Mouse (Mus musculus) midbrain, postnatal 0 days (tissue): ENCODE measurements around the gene 0610040J01Rik. TPM values are rescaled to one million over a fixed set of nuclear protein-coding genes. Genes with fewer than 3 reads are reported as not detected.
"Not testable (repeated sequence)": the region's sequence is repeated elsewhere in the genome, so short reads cannot be mapped to it uniquely, and the experiment has no call there.

ENCODE experiments used
- ATAC-seq: fragments of 200-750 bp; cut with Nextera tagmentation; 2 replicates; pipeline ENCODE4 v1.8.0; 2017; ENCODE audit warnings: moderate number of reproducible peaks, mild to moderate bottlenecking, moderate TSS enrichment, moderate library complexity; ENCODE audit not compliant: low FRiP score
- DNase-seq: peaks from one replicate; pipeline ENCODE4 v3.0.0-alpha.2; 2015; ENCODE audit warnings: low spot score
- H3K27ac ChIP-seq: fragments of 300-500 bp; sonication (generic); 2 replicates; pipeline ENCODE4 v1.5.1; 2014; ENCODE audit warnings: low read depth, mild to moderate bottlenecking, low read length, mixed read lengths
- H3K27me3 ChIP-seq: fragments of 300-500 bp; sonication (generic); 2 replicates; pipeline ENCODE4 v1.6.1; 2014; ENCODE audit warnings: low read length, control low read depth, mixed read lengths; ENCODE audit not compliant: insufficient read depth
- H3K36me3 ChIP-seq: fragments of 300-500 bp; sonication (generic); 2 replicates; pipeline ENCODE4 v1.6.1; 2014; ENCODE audit warnings: low read length, control low read depth, mixed read lengths; ENCODE audit not compliant: insufficient read depth
- H3K4me1 ChIP-seq: fragments of 300-500 bp; sonication (generic); 2 replicates; pipeline ENCODE4 v1.6.1; 2014; ENCODE audit warnings: mild to moderate bottlenecking, control low read depth, antibody characterized with exemption, low read length, mixed read lengths; ENCODE audit not compliant: insufficient read depth
- H3K4me2 ChIP-seq: fragments of 300-500 bp; sonication (generic); 2 replicates; pipeline ENCODE4 v1.6.1; 2014; ENCODE audit warnings: low read depth, mild to moderate bottlenecking, low read length, mixed read lengths; ENCODE audit not compliant: poor library complexity, severe bottlenecking
- H3K4me3 ChIP-seq: fragments of 300-500 bp; sonication (generic); 2 replicates; pipeline ENCODE4 v1.5.1; 2014; ENCODE audit warnings: low read depth, mild to moderate bottlenecking, low read length, moderate library complexity
- H3K9ac ChIP-seq: fragments of 300-500 bp; sonication (generic); replicated peaks from 2 replicates; pipeline ENCODE4 v1.6.1; 2014; ENCODE audit warnings: mild to moderate bottlenecking, low read length, moderate library complexity, mixed read lengths; ENCODE audit not compliant: poor library complexity, severe bottlenecking
- H3K9me3 ChIP-seq: fragments of 300-500 bp; sonication (generic); 2 replicates; pipeline ENCODE4 v1.6.1; 2016; ENCODE audit warnings: low read length, control low read depth
- CTCF ChIP-seq: IDR thresholded peaks from 2 replicates; pipeline ENCODE4 v1.5.1; 2016; ENCODE audit warnings: antibody characterized with exemption, mild to moderate bottlenecking
- WGBS: fragments of 180-500 bp; shearing (Covaris S2); extraction: QIAGEN DNeasy Blood & Tissue Kit; methylation state at CpG from one replicate; pipeline ENCODE4 v1.1.7; 2014; 5-methylcytosine and 5-hydroxymethylcytosine counted together
- polyA plus RNA-seq: library from polyadenylated mRNA; unstranded; fragments of >200 nt; fragmentation: Nextera tagmentation; extraction: Ambion mirVana; gene quantifications from 2 replicates; pipeline ENCODE4 v1.2.1, GENCODE M21; 2015
- total RNA-seq: library from RNA; depleted of rRNA; stranded (reverse); fragments of >200 nt; gene quantifications from 2 replicates; pipeline ENCODE4 v1.2.3, GENCODE M21; 2014

0610040J01Rik gene
- total and polyA plus RNA-seq, 2 experiments from 2014 or later, result 0.93 to 3.2 TPM

DNA sequence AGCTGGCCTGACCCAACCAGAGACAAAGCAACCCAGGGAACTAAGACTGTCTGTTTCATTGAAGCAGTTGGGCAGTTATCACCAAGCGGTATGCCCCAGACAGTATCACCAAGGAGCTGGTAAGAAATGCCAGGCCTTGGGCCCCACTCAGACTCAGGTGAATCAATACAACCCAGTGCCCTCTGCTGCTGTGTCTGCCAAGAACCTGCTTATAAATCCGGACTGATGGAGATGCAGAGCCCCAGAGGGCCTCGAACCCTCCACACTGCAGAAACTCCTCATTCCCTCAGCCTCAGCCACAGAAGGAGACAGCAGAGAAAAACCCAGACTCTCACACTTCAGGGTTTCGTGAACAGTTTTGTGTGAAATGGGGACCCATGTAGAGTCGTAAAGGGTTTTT lies 74.1 kb downstream of the 0610040J01Rik start:
- ATAC-seq (no peak), DNase-seq (no peak)
- H3K9ac ChIP-seq, result no peak overlapping the region
- H3K27ac ChIP-seq, result no peak overlapping the region
- H3K27me3 ChIP-seq, result no peaks in the 10 kb centered on the region
- TF ChIP-seq CTCF, result no peak
- no peak overlapping the region for H3K4me2 ChIP-seq
- H3K9me3 ChIP-seq, result no peaks in the 10 kb centered on the region
- H3K36me3 ChIP-seq, result no peaks in the 10 kb centered on the region
- WGBS, result 87% methylated on average over 5 of the region's 5 CpGs
- H3K4me1 ChIP-seq, result no peaks in the 10 kb centered on the region
- no peak overlapping the region for H3K4me3 ChIP-seq

DNA sequence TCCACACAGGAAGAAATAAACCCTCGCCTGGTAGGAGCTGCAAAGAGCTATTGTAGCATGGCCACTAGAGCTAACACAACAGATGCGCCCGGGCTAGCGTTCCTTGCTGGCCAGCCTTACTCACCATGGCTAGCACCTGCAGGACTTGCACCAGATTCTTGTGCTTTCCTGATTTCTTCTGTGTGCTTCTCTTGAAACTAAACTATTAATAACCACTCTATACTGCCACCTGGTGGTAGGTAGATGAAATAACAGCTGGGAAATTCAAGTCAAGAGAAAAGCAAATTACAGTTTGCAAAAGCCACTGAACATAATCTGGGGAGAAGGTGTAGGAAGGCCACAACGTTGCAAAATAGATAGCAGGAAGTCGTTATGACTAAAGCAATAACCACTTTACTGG lies 74.5 kb downstream of the 0610040J01Rik start:
- no peaks in the 10 kb centered on the region for H3K4me1 ChIP-seq
- no peaks in the 10 kb centered on the region for H3K9me3 ChIP-seq
- TF ChIP-seq CTCF, result peak; percentile 84
- no peak overlapping the region for H3K4me2 ChIP-seq
- DNase-seq (peak; percentile 70), ATAC-seq (no peak)
- H3K27me3 ChIP-seq, result no peaks in the 10 kb centered on the region
- 40% methylated on average over 6 of the region's 6 CpGs for WGBS
- H3K9ac ChIP-seq, result no peak overlapping the region
- no peaks in the 10 kb centered on the region for H3K36me3 ChIP-seq
- no peak overlapping the region for H3K27ac ChIP-seq
- H3K4me3 ChIP-seq, result no peak overlapping the region

DNA sequence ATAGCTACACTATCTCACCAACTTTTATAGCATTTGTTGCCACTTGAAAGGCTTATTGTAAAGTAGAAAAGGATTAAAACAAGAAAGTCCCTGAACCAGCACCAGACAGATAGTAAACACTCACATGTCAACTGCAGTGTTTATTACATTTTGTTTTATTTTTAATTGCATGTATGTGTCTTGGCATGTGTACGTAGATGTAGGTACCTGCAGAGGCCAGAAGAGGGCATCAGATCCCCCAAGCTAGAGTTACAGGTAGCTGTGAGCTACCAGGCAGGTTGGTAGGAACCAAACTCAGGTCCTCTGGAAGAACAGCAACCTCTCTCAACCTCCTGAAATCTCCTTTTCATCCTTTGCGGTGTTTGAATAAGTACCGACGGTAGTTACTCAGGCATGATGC lies 74.9 kb downstream of the 0610040J01Rik start:
- Histone ChIP-seq H3K9ac (no peak overlapping the region), H3K27ac (no peak overlapping the region), H3K27me3 (no peaks in the 10 kb centered on the region), H3K4me2 (no peak overlapping the region), H3K4me1 (no peaks in the 10 kb centered on the region), H3K9me3 (no peaks in the 10 kb centered on the region), H3K36me3 (no peaks in the 10 kb centered on the region), H3K4me3 (no peak overlapping the region)
- no peak for ATAC-seq
- TF ChIP-seq CTCF, result no peak
- WGBS, result 98% methylated on average over 4 of the region's 4 CpGs
- DNase-seq, result no peak

DNA sequence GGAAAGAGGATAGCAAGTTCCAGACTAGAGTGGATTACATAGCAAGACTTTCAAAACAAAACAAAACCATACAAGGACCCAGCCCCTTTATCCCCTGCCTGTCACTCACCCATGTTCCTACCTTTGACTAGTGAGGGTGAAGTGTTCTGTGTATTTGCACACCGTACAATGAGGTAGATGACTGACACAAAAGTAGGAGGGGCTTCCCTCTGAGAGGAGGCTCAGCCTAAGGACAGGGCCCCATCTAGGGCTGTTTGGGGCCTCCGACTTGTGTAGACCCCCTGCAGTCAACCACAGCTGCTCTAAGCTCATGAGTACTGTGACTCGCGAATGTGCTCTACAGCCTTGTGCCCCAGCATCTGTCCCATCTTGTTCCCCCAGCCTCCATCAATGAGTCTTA lies 79.1 kb downstream of the 0610040J01Rik start:
- DNase-seq, result no peak
- Histone ChIP-seq H3K27me3 (no peaks in the 10 kb centered on the region), H3K4me3 (no peak overlapping the region), H3K4me2 (no peak overlapping the region), H3K36me3 (no peaks in the 10 kb centered on the region), H3K9me3 (no peaks in the 10 kb centered on the region), H3K4me1 (no peaks in the 10 kb centered on the region), H3K27ac (no peak overlapping the region), H3K9ac (no peak overlapping the region)
- 74% methylated on average over 4 of the region's 4 CpGs for WGBS
- ATAC-seq, result no peak
- TF ChIP-seq CTCF, result no peak

DNA sequence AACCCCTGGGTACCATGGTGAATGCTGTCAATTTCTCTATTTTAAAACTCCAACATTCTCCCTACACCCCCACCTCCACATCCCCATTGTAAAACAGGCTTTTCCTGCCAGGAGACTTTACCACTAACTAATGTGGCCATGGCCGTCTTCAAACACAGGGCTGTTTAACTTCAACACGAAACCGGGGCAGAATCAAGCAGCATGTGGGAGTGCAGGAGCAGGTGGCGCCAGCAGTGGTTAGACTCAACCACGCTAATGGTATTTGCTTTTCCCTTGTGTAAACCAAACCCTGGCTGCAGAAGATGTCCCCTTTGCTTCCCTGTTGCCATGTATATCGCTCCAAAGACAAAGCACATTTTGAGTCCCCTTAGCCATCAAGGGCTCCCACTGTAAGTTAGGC lies 79.7 kb downstream of the 0610040J01Rik start:
- TF ChIP-seq CTCF, result no peak
- DNase-seq, result no peak
- 87% methylated on average over 6 of the region's 6 CpGs for WGBS
- Histone ChIP-seq H3K4me3 (no peak overlapping the region), H3K27ac (no peak overlapping the region), H3K36me3 (no peaks in the 10 kb centered on the region), H3K27me3 (no peaks in the 10 kb centered on the region), H3K4me1 (no peaks in the 10 kb centered on the region), H3K9me3 (no peaks in the 10 kb centered on the region), H3K9ac (no peak overlapping the region), H3K4me2 (no peak overlapping the region)
- no peak for ATAC-seq

DNA sequence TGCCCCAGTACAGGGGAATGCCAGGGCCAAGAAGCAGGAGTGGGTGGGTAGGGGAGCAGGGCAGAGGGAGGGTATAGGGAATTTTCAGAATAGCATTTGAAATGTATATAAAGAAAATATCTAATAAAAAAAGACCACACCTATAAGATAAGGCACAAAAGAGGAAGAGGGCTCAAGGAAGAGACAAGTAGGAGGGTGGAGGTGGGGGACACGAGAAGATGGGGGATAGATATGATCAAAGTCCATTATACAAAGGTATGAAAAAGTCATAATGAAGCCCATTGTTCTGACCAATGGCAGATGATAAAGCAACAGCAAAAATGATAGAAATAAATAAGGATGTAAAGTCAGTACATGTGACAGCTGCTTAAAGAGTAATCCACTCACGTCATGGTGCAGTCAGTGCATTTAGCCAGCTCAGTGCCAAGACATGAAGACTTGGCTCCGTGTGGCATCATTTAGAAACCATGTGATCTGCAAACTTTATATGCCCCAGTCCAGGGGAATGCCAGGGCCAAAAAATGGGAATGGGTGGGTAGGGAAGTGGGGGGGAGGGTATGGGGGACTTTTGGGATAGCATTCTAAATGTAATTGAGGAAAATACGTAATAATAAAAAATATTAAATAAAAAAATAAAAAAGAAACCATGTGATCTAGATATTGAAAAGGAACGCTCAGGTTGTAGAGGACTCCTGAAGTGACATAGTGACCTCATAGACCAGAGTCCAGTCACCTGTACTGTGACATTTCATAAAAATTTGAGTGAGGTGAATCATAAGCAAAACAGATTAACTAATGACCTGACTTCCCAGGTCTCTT lies 85.0 kb downstream of the 0610040J01Rik start:
- ATAC-seq, H3K4me2 ChIP-seq, H3K4me3 ChIP-seq, DNase-seq, H3K27me3 ChIP-seq, H3K27ac ChIP-seq, H3K9ac ChIP-seq, H3K9me3 ChIP-seq, H3K4me1 ChIP-seq, H3K36me3 ChIP-seq: not testable (repeated sequence)
- 83% methylated on average over 5 of the region's 5 CpGs for WGBS
